Mouse (Mus musculus): Measurements from ENCODE around the gene Usp8. TPM values are rescaled to one million over a fixed set of nuclear protein-coding genes. Genes with fewer than 3 reads are reported as not detected.

The Usp8 gene
- total and polyA plus RNA-seq, 3 experiments: 24.1 to 41.5 (median 24.2) TPM

DNA sequence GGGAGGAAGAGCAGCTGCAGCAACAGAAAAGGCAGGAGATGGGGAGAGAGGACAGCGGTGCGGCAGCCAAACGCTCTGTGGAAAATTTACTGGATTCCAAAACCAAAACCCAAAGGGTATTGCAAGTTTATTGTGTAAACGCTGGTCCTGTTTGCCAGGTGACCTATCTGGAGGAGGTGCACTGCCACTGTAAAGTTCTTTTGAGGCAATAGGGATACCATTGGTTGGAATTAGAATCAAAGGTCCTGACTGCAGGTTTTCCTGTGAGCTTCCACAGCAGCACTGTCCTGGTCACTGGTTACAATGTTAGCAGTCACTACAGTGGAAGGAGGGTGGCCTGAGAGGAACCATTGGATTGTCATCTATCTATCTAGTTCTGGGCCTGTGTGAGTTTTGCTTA lies 22.1 kb downstream of the Usp8 start:
- in situ Hi-C loops (cut with MboI; ENCODE audit: low pct_ligation_motif_present, low pct_unique_long_range_greater_than_20kb, low sequenced_read_pairs) (no loop called here), dilution Hi-C loops (cut with MboI; ENCODE audit: extremely low pct_ligation_motif_present, extremely low pct_unique_long_range_greater_than_20kb, low sequenced_read_pairs) (no loop called here)
- Histone ChIP-seq H3K4me3 (replicated peaks in 1 of 3; ENCODE audit: low read depth in 2 of 3, low read length in 2 of 3, poor library complexity in 1 of 3) (no peak overlapping the region), H3K4me2 (ENCODE audit: insufficient read depth, low read depth, poor library complexity, severe bottlenecking) (no peak overlapping the region), H3K9ac (ENCODE audit: insufficient read depth, low read depth) (no peak overlapping the region), H3K36me3 (replicated peaks in 1 of 2; ENCODE audit: control insufficient read depth in 1 of 2, insufficient read depth in 1 of 2, low read length in 1 of 2) (peaks cover 29 to 84% of the 10 kb centered on the region in 2 experiments), H3K27me3 (replicated peaks) (no peaks in the 10 kb centered on the region), H3K9me3 (replicated peaks; ENCODE audit: low read length) (no peaks in the 10 kb centered on the region), H3K27ac (ENCODE audit: insufficient read depth, low read depth) (no peak overlapping the region), H3K4me1 (ENCODE audit: control insufficient read depth in 1 of 2, insufficient read depth in 2 of 2) (no peaks in the 10 kb centered on the region), H3K79me2 (replicated peaks; ENCODE audit: control insufficient read depth, extremely low read depth, insufficient read depth, poor library complexity, severe bottlenecking) (no peaks in the 10 kb centered on the region)
- TF ChIP-seq RCOR1 (conservative IDR thresholded peaks at IDR 0.05; ENCODE audit: low read depth, low read length) (no peak), NELFE (IDR thresholded peaks at IDR 0.05; ENCODE audit: low read depth, low read length) (no peak), KAT2A (IDR thresholded peaks at IDR 0.05; ENCODE audit: insufficient replicate concordance, low read length) (no peak), JUND (conservative IDR thresholded peaks at IDR 0.05; ENCODE audit: low read depth, low read length) (no peak)
- no peak for DNase-seq (ENCODE audit: extremely low read depth)

DNA sequence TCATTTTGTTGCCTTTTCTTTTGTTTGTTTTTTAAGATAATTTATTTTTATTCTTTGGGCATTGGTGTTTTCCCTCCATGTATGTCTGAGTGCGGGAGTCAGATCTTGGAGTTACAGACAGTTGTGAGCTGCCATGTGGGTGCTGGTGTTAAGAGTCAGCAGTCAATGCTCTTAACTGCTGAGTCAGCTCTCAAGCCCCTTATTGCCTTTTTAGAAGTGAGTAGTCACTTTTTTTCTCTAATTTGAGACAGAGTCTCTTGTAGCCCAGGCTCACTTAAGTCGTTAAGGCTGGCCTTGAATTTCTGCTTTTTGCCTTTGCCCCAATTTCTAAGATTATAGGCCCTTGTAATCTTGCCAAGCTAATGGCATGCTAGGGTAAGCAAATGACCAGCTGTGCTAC lies 23.4 kb downstream of the Usp8 start:
- no peaks in the 10 kb centered on the region for H3K79me2 ChIP-seq (replicated peaks; ENCODE audit: control insufficient read depth, extremely low read depth, insufficient read depth, poor library complexity, severe bottlenecking)
- dilution Hi-C loops (cut with MboI; ENCODE audit: extremely low pct_ligation_motif_present, extremely low pct_unique_long_range_greater_than_20kb, low sequenced_read_pairs) (no loop called here), in situ Hi-C loops (cut with MboI; ENCODE audit: low pct_ligation_motif_present, low pct_unique_long_range_greater_than_20kb, low sequenced_read_pairs) (no loop called here)
- H3K9ac ChIP-seq (ENCODE audit: insufficient read depth, low read depth): no peak overlapping the region
- TF ChIP-seq ETS1 (conservative IDR thresholded peaks at IDR 0.05; ENCODE audit: low read depth, low read length) (no peak), MAFK (IDR thresholded peaks at IDR 0.05; ENCODE audit: insufficient replicate concordance, low read length) (peak; percentile 69), TCF12 (IDR thresholded peaks at IDR 0.05; ENCODE audit: low read depth, low read length) (no peak), MXI1 (IDR thresholded peaks at IDR 0.05; ENCODE audit: low read depth, low read length) (no peak), UBTF (IDR thresholded peaks at IDR 0.05; ENCODE audit: low read depth, low read length) (no peak), BHLHE40 (IDR thresholded peaks at IDR 0.05; ENCODE audit: low read depth, low read length) (no peak)
- peaks cover 34 to 86% of the 10 kb centered on the region in 2 experiments for H3K36me3 ChIP-seq (replicated peaks in 1 of 2; ENCODE audit: control insufficient read depth in 1 of 2, insufficient read depth in 1 of 2, low read length in 1 of 2)
- no peaks in the 10 kb centered on the region for H3K27me3 ChIP-seq (replicated peaks)
- no peak overlapping the region for H3K4me2 ChIP-seq (ENCODE audit: insufficient read depth, low read depth, poor library complexity, severe bottlenecking)
- H3K9me3 ChIP-seq (replicated peaks; ENCODE audit: low read length): no peaks in the 10 kb centered on the region
- no peak for DNase-seq (ENCODE audit: extremely low read depth)
- H3K27ac ChIP-seq (ENCODE audit: insufficient read depth, low read depth): no peak overlapping the region
- no peaks in the 10 kb centered on the region for H3K4me1 ChIP-seq (ENCODE audit: control insufficient read depth in 1 of 2, insufficient read depth in 2 of 2)
- H3K4me3 ChIP-seq (replicated peaks in 1 of 3; ENCODE audit: low read depth in 2 of 3, low read length in 2 of 3, poor library complexity in 1 of 3): no peak overlapping the region

DNA sequence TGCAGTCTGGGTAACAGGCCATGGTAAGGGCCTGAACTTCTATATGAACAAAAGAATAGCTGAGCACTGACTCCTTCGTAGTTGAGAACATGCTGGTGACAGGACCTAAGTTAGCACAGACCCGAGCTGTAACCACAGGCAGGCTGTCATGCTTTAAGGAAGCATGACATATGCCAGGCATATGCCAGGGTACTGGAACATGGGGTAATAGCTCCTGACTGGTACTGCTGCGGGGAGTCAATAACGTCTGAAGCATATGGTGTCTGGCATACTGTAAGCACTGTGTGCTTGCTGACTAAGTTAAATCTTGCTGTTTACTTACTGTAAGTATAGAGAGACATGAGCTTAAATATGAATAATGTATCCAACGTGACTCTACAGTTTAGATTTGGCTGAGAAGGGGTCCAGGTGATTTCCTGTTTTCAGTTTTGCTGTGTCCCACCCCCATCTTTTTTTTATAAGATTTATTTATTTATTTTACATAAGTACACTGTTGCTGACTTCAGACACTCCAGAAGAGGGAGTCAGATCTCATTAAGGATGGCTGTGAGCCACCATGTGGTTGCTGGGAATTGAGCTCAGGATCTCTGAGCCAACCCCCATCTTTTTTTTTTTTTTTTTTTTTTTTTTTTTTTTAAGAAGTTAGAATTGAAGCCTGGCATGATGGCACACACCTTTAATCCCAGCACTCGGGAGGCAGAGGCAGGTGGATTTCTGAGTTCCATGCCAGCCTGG lies 28.4 kb downstream of the Usp8 start:
- H3K79me2 ChIP-seq (replicated peaks; ENCODE audit: control insufficient read depth, extremely low read depth, insufficient read depth, poor library complexity, severe bottlenecking): no peaks in the 10 kb centered on the region
- H3K36me3 ChIP-seq (replicated peaks in 1 of 2; ENCODE audit: control insufficient read depth in 1 of 2, insufficient read depth in 1 of 2, low read length in 1 of 2): peaks cover 34 to 81% of the 10 kb centered on the region in 2 experiments
- H3K9me3 ChIP-seq (replicated peaks; ENCODE audit: low read length): no peaks in the 10 kb centered on the region
- DNase-seq (ENCODE audit: extremely low read depth): no peak
- H3K9ac ChIP-seq (ENCODE audit: insufficient read depth, low read depth): no peak overlapping the region
- H3K4me1 ChIP-seq (ENCODE audit: control insufficient read depth in 1 of 2, insufficient read depth in 2 of 2): no peaks in the 10 kb centered on the region
- H3K4me3 ChIP-seq (replicated peaks in 1 of 3; ENCODE audit: low read depth in 2 of 3, low read length in 2 of 3, poor library complexity in 1 of 3): no peak overlapping the region
- TF ChIP-seq KAT2A (IDR thresholded peaks at IDR 0.05; ENCODE audit: insufficient replicate concordance, low read length) (no peak), NRF1 (IDR thresholded peaks at IDR 0.05; ENCODE audit: low read depth, low read length) (no peak), TCF12 (IDR thresholded peaks at IDR 0.05; ENCODE audit: low read depth, low read length) (no peak), UBTF (IDR thresholded peaks at IDR 0.05; ENCODE audit: low read depth, low read length) (no peak), MYC (IDR thresholded peaks at IDR 0.05; ENCODE audit: low read depth, low read length) (no peak), BHLHE40 (IDR thresholded peaks at IDR 0.05; ENCODE audit: low read depth, low read length) (no peak), NELFE (IDR thresholded peaks at IDR 0.05; ENCODE audit: low read depth, low read length) (no peak), CHD1 (IDR thresholded peaks at IDR 0.05; ENCODE audit: low read depth, low read length) (no peak), MAFK (IDR thresholded peaks at IDR 0.05; ENCODE audit: insufficient replicate concordance, low read length) (no peak), HCFC1 (IDR thresholded peaks at IDR 0.05; ENCODE audit: low read depth, low read length) (no peak), CHD2 (IDR thresholded peaks at IDR 0.05; ENCODE audit: low read length) (no peak), MXI1 (IDR thresholded peaks at IDR 0.05; ENCODE audit: low read depth, low read length) (no peak), RCOR1 (conservative IDR thresholded peaks at IDR 0.05; ENCODE audit: low read depth, low read length) (no peak)
- no peak overlapping the region for H3K27ac ChIP-seq (ENCODE audit: insufficient read depth, low read depth)
- H3K4me2 ChIP-seq (ENCODE audit: insufficient read depth, low read depth, poor library complexity, severe bottlenecking): no peak overlapping the region
- H3K27me3 ChIP-seq (replicated peaks): no peaks in the 10 kb centered on the region
- dilution Hi-C loops (cut with MboI; ENCODE audit: extremely low pct_ligation_motif_present, extremely low pct_unique_long_range_greater_than_20kb, low sequenced_read_pairs) (no loop called here), in situ Hi-C loops (cut with MboI; ENCODE audit: low pct_ligation_motif_present, low pct_unique_long_range_greater_than_20kb, low sequenced_read_pairs) (no loop called here)

Data from CH12.LX (cell line).